Mouse (Mus musculus): Measurements from ENCODE around the gene 0610040J01Rik.

DNA sequence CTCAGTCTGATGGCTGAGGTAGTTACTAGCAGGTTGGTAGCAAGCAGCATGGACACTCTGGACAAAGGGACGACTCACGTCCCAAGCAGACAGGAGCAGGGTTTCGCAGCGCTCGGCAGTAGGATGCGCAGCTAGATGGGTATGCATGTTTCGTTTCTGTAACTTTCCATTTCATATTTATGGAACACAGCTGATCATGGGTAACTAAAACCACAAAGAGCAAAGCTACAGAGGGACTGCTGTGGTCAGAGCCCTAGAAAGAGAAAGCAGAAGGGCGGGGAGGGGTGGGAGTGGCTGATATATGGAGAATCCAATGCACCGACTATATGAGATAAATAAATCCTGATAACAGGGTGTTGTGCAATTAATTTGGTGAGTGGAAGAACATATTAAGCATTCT lies 131.1 kb downstream of the 0610040J01Rik start:
- TF ChIP-seq POLR2A (IDR thresholded peaks at IDR 0.05; ENCODE audit: borderline replicate concordance, low read depth, low read length) = no peak
- TF ChIP-seq CTCF (IDR thresholded peaks at IDR 0.05; ENCODE audit: low read depth, low read length) = no peak

All from bone marrow macrophage, adult 2 months (primary cell).